Mouse (Mus musculus): ENCODE results near the gene Akap4. TPM values are rescaled to one million over a fixed set of nuclear protein-coding genes. Genes with fewer than 3 reads are reported as not detected.

The Akap4 gene
- total RNA-seq (2021), result not detected

- intact Hi-C loops (cut with DNase I), result no loop called here
- no peak for DNase-seq (ENCODE audit: low spot score in 2 of 2)
Observed at GRCm38 (mm10) chrX:7067219-7067618, at the start of gene Akap4. Akap4 (plus strand) TSS chrX:7067519.

DNA sequence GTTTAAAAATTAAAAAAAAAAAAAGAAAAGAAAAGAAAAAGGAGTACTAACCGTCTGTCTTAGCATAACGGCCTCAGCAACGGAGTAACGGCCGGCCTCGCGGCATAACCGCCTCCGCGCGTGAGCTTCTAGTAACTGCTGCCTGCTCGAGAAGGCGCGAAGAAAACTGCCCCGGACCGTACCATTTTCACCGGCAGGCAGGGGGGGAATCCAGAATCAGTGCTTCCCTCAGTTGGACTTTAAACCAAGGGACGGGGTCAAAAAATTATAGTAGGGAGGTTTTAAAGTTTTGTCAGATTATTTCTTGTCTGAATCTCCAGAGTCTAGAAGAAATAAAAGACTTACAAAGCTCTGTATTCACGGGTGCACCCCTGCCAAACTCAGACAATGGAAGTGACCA lies 25.8 kb upstream of the Akap4 start, which contains the start of gene Ccnb3:
TSS of gene Ccnb3 (minus strand) at position 101 of the 400 bp plus-strand sequence.
- DNase-seq (ENCODE audit: low spot score in 2 of 2), result no peak
- intact Hi-C loops (cut with DNase I), result loop anchor here (5.0 kb wide), 1 partner anchor 609 kb away; no protein-coding TSS in a partner anchor

DNA sequence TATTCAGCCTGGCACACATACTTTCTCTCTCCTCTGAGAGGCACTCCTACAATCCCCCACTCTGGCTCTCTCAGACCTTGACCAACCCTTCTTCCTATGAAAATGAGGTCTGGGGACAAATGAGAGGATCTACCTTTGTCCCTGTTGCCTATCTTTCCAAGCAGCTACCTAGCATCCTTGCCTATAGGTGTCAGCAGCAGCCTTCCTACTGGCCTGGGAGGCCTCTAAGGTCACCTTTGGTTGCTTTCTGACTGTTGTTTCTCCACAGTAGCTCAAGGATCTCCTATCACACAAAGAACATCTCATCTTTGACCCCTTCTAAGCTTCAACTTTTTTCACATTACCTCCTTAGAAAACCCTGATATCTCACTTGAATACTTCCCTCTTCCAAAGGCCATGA lies 10.3 kb upstream of the Akap4 start:
- intact Hi-C loops (cut with DNase I), result no loop called here
- no peak for DNase-seq (ENCODE audit: low spot score in 2 of 2)

GRCm38 (mm10) chrX:7057634-7058033 lies 9.7 kb upstream of the Akap4 start:
- intact Hi-C loops (cut with DNase I), result no loop called here
- DNase-seq (ENCODE audit: low spot score in 2 of 2), result no peak

DNA sequence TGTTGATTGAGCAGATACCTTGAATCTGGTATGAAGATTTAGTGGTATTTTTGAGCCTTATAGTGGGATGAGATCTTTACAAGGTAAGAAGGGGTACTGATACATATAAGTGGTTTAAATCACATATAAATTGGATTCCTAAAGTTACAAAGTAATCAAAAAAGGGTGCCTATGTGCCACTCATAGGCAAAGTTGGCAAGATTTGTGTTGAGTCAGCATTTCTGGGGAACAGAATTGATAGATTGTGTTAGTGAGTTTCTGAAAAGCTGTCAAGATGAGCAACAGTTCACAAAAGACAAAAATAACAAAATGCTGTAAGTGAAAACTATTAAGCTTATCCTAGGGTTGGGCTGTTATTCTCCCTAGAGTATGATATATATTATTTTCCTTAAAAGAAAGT lies 3.2 kb upstream of the Akap4 start:
- no peak for DNase-seq (ENCODE audit: low spot score in 2 of 2)
- intact Hi-C loops (cut with DNase I), result no loop called here

DNA sequence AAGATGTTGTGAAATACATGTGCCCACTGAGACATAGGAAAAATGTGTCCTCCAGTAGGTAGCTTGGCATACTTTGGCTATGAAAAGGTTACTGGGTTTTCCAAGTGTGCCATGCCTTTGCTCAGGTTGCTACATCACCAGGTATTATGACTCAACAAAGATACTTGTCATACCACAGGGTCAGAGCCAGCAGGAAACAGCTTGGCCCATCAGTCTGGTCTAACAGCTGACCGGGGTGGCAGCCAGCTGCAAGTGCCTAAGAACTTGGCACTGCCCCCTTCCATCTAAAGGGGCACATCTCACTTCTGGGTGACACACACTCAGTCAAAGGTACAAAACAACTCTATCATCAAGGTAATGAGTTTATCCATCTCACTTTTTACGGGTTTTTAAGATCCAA lies 683 bp downstream of the Akap4 start:
- intact Hi-C loops (cut with DNase I), result no loop called here
- no peak for DNase-seq (ENCODE audit: low spot score in 2 of 2)

- DNase-seq (ENCODE audit: low spot score in 2 of 2), result no peak
- intact Hi-C loops (cut with DNase I), result no loop called here
Observed at GRCm38 (mm10) chrX:7079820-7080429, 12.6 kb downstream of the Akap4 start.

DNA sequence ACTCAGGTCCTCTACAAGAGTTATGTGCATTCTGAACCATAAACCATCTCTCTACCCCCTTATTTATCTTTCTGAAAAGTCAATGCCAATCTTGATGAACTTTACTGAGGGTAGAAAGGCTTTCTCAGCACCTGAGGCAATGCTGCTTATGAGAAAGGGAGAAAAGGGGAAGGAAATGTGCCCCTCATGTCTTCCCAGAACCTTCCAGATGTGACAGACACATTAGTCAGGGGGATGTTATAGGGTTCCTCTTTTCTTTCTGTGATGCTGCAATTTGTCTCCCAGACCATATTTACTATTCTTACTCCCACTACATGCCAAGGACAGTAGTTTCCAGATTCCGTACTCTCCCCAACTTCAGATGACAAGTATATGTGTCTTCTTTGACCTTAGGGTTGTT lies 18.6 kb downstream of the Akap4 start:
- intact Hi-C loops (cut with DNase I), result no loop called here
- no peak for DNase-seq (ENCODE audit: low spot score in 2 of 2)

- no peak for DNase-seq (ENCODE audit: low spot score in 2 of 2)
- intact Hi-C loops (cut with DNase I), result no loop called here
Observed at GRCm38 (mm10) chrX:7090323-7090722, 23.0 kb downstream of the Akap4 start.

GRCm38 (mm10) chrX:7102280-7102679 lies 35.0 kb downstream of the Akap4 start:
- no peak for DNase-seq (ENCODE audit: low spot score in 2 of 2)
- intact Hi-C loops (cut with DNase I), result no loop called here

DNA sequence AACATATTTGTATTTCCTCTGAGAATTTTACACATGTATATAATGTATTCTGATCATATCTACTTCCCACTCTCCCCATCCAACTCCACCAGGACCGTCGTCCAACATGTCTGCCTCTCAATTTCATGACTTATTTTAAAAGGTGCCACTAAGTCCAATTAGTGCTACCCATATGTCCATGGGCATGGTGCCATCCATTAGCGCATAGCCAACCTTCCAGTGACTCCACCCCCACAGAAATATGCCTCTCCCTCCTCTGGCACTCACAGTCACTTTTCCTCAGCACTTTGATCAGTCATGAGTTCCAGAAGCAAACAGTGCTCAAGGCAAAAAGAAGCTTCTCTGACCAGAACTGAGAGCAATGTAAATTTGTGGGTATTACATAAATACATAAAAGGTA lies 47.6 kb downstream of the Akap4 start:
- intact Hi-C loops (cut with DNase I), result no loop called here
- no peak for DNase-seq (ENCODE audit: low spot score in 2 of 2)

DNA sequence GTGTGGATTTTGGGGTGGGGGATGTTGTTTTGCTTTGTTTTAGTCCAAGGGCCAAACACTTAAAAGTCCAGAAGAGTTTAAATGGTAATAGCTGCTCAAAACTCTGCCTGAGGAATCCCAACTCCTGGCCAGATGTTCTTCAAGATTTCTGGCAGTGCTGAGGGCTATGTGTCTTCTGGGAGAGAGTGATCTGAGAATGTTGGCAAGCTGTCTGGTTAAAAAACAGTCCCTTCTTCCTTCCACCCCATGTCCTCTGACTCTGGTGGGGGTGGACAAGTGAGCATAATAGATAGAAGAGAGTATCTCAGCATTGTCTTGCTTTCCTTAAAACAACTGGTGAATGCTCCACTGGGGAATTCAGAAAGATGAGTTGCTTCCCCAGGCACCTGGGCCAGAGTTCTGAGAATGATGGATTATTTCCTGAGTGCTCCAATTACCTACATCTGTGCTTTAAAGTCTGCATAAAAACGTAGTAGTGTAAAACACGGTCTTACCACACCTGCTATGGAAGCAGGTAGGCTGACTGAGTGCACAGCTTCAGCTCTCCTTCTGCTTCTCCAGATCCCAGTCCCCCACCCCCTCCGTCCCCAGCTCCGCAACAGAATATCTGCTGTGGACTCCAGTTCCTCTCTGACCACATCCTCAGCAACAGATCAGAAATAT lies 54.4 kb downstream of the Akap4 start:
- intact Hi-C loops (cut with DNase I), result no loop called here
- DNase-seq (ENCODE audit: low spot score in 2 of 2), result no peak

Other genes starting within 250 kb of the Akap4 start
- gene Ccnb3, start 25.9 kb upstream of the Akap4 start, total RNA-seq (2021), result not detected

All from left cerebral cortex, postnatal 36 days (tissue).